Mouse (Mus musculus) gonadal fat pad, adult 2 months (tissue): ENCODE measurements at regions not wholly inside any gene's neighbourhood (a gene's known extent, or its start where the extent isn't known, plus 50 kb on each side); places are given as distances from the start of the nearest gene placed in this dataset.
A peak's percentile ranks its signal among the peaks of the same experiment; 100 is the strongest.
"Not testable (repeated sequence)": the region's sequence is repeated elsewhere in the genome, so short reads cannot be mapped to it uniquely, and the experiment has no call there.

Experiments
- DNase-seq: peaks from one replicate; pipeline ENCODE4 v3.0.0-alpha.2; 2012; ENCODE audit warnings: low read depth

DNA sequence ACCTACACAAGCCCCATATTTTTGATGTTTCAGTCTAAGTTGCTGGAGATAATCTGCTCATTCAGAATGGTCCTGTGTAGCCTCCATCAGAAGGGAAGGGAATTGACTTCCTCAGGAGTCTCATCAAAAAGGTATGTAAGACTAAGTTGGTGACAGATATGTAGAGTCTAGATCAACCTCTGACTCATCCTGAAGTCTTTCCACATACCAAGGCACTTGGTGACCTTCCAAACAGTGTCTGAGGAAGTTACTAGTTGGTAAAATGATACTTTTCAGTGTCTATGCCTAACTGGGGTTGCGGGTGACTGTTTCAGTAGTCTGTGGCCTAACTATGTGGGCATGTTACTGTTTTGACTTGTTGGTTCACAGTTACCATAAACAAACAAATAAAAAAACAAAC, 133.0 kb upstream of the Plcb4 start:
- DNase-seq = no peak

DNA sequence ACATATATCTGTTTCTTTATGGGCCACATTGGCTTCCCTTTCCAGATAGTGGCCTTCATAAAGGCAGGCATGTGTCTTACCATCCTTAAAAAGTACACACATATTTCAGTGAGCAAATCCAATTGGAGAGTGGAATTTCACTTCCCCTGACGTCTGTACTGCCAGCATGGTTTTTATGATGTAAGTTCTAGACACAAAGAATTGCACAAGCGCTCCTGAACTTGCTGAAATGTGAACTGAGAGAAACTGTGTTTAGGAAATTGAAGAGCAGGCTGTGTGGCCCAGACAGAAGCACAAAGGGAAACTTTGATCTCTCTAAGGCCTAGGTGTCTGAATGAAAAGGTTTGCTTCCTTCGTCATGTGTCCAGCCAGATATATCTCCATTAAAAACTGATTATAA, 129.2 kb upstream of the Plcb4 start:
- DNase-seq = no peak

DNA sequence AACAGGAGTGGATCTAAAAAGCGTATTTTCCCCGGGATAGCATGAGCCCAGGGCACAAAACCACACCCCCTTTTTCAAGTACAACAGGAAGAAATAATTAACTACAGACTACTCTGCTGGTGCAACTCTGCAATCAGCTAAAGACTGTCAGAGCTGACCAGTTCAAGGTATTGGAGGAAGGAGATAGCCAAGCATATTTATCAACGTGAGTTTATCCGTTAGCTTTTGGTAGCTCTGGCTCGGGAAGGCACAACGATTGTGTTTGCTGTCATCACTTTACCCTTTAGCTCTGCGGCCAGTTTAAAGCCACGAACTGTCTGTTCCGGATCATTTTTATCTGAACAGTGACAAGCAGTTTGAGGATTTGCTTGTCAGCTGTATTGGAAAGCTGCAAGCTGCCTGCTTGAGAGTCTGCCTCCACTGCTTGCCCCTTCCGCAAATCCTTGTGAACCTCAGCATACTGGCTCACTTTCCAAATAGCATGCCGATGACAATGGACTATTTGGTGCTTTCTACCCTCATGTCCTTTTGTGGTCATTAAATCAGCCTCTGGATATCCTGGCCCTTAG, 122.4 kb upstream of the Plcb4 start:
- no peak for DNase-seq

DNA sequence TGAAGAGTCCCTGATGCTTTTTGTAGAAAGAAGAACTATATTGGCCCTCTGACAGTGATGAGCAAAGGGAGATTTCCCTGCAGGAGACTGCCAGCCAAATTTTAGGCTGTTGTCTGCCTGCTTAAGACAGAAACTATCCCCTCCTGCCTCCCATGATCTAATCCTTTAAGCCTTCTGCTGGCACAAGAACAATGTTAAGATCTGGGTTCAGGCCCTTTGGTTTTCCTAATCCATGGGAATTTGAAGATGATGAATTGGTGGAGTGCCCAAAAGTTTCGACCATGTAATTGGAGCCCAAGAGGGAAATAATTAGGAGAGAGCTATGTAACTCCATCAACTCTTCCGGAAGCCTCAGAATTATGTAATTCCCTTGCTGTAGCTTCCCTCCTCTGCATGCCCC, 120.8 kb upstream of the Plcb4 start:
- DNase-seq = no peak

DNA sequence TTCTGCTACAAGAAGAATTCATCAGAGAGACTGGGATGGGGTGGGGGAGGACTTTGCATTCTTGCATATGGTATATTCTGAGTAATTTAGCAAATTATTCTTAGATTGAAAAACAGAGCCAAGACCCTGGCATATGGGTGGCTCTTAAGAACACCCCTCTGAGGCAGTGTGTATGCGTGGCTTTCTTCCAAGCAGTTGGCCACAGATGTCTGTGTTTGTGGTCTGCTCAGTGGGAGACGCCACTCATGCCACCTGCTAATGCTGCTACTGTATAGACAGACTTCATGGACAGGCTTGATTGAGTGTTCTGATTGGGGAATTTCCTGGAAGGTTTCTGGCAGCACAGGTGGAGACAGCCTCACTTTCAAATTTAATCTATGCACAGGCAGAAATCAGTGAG, 117.8 kb upstream of the Plcb4 start:
- DNase-seq = no peak

DNA sequence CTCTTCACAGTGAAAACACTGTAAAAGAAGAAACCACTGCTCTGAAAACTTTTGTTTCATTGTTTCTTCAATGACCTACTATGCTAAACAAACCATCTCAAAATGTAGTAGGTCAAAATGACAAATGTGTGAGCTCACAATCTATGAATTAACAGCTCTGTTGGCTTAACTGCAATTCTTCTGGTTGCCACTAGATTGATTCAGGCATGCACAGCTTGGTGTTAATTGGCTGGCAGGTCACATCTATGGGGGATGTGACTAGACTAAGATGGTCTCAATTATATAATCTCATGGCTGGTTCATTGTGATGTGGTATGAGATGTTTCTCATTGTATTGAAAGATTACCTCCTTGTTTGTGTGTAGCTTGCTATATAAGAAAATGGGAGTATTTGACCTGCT, 116.9 kb upstream of the Plcb4 start:
- no peak for DNase-seq

DNA sequence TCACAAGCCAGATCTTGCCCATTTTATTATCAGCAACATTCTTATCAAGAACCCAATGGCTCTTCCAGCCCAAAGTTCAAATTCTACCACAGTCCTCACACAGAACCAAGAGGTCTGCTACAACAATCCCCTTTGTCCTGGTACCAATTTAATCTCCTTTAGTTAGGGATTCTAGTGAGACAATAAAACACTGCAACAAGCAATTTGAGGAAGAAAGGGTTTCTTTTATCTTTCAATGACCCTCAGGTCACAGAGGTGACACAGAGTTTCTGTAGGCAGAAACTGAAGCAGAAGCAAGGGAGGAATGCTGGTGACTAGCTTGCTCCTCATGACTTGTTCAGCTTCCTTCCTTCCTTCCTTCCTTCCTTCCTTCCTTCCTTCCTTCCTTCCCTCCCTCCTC, 113.9 kb upstream of the Plcb4 start:
- no peak for DNase-seq

DNA sequence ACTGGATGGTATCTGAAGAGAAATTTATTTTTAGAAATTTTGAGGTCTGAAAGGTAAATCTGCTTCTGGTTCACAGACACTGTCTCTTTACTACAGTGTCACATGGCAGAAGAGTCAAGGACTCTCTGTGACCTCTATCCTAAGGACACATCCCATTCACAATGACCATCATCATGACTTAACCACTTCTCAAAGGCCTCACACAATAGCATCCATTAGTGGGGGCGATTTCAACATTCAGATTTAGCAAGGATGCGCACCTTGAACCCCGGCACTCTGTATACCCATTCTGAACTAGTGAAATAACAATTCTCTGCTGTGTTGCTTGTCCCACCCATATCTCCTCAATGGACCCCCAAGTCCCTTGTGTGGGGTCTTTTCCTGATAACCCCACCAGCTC, 110.8 kb upstream of the Plcb4 start:
- no peak for DNase-seq

DNA sequence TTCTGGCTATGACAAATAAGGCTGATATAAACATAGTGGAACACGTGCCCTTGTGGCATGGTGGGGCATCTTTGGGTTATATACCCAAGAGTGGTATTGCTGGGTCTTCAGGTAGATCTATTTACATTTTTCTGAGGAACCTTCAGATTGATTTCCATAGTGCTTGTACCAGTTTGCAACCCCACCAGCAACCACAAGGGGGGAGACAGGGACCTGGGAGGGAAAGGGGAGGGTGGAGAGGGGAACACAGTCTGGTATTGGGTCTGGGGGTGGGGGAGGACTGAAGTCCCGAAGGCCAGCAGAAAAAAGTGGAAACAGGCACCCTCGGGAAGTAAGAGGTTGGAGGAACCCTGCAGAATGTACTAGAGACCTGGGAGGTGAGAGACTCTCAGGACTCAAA, 105.8 kb upstream of the Plcb4 start:
- DNase-seq = no peak

DNA sequence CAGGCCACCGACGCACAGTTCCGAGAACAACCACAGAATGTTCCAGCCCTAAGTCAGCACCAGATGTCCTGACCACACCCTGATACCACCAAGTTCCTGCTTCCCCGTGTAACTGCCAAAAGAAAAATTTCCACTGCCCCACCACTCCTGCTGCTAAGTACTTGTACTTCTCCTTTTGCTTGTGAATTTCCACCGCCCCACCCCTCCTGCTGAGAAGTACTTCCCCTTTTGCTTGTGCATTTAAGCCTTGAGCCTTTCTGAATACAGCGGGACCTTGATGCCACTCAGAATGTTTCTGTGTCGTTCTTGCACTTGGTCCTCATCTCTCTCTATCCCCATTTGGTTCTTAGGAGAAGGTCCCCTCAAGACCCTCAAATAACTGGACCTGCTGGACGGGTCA, 100.8 kb upstream of the Plcb4 start:
- not testable (repeated sequence) for DNase-seq

DNA sequence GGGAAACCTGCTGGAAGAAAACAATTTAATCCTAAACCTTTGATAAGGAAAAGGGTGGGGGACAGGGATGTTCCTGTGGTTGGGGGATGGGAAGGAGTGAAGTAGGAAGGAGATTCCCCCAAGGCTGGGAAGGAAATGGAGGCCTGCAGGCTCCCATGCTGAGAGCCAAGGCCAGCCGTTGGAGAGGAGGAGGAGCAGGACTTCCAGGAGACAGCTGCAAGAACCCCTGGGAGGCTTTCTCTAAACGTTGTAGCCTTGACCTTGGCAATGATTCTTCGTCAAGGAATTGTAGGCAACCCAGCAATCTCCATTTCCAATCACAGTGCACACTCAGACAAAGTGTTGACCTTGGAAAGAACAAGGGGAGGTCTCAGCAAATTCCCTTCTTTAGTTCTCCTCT, 99.5 kb upstream of the Plcb4 start:
- DNase-seq = no peak

DNA sequence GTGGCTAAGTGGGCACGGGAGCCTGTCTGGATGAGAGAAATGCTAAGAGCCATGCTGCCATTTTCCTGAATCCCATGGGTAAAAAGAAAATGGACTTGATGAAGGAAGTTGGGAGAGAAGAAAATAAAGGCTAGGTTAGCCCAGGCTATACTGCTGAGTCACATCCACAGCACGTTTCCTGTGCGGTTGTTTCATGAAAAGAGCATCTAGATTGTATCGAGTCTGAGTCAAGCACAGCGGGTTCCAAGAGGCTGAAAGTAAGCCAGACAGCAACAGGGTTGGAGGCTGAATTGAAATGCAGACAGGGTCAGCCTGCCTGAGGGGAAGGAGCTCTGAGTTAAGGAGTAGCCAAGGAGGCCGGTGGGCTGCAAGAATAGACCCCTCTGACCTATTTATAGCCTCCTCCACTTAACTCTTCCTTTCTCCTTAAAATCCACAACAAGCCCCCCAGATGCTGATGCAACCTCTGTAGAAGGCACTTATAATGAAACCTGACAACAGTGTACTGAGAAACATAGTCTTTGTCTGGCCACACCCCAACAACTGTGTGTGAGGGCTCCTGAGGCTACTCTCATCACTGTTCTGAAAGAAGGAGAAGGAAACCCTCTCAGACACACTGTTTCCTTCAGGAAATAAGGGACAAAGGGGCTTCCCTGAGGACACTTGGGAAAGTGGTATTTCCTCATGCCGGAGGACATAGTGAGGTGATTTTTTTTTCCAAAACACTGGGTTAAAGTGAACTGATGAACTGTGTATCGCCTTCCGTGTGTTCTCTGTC, 98.7 kb upstream of the Plcb4 start:
- no peak for DNase-seq

DNA sequence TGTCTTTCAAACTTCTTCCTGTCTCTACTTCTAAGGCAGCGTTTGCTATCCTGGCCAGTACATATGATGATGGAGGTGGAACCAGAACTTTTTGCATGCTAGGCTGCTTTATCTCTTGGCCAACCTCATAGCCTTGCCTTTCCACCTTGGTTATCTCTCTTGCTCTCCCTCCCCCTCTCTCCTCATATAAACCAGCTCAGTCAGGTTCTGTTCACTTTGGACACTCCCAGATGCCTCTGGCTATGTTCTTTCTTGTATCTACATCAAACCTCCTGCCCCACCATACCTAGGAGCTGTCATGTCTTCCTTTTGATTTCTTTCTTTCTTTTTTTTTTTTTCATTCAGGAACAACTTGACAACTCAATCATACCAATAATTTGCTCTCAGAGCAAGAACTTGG, 98.0 kb upstream of the Plcb4 start:
- no peak for DNase-seq

DNA sequence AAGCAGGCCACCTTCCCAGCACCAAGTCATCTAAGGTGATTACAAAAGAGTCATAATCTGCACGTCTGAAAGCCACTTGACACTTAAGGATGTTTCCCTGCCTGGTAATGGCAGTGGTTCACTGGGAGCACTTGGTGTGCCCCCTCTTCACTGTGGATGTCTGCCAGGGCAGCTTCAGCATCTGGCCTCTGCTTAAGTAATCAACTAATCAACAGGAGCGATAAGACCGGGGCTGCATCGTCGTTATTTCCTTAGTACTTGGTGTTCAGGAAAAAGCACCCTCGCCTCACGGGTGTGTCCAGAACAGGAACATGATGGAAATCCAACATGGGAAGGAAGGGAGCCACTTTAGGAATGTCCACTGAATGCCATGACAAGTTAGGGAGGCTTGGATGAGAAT, 97.1 kb upstream of the Plcb4 start:
- DNase-seq = no peak

DNA sequence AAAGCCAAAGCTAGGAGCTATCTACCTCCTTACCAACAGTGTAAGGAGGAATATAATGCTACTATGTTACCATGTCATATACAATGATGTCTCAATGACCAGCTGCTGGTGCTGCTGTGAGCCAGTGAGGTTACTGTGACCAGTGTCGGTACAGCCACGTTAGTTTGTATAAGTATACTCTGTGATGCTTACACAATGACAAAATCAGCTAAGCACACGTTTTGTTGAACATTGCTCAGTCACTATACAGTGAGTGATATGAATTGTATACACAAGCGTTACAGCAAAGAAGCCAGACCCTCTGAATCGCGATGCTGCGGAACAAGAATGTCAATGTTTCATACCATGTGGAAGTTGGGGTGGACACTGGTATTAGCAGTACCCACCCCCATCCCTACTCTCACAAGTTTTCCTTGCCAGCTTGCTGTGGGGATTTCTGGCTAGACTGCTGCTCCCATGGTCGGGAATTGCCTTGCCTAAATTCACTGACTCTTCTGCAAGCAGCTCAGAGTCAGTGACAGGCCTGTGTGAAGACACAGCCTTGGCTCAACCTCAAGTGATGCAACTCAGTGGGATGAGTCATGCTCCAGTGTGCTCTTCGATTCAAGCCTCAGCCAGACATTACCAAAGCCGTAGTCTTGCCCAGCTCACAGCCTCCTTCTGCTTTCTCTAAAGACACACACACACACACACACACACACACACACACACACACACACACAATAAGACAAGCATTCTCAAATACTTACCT, 96.5 kb upstream of the Plcb4 start:
- peak; percentile 94 for DNase-seq

DNA sequence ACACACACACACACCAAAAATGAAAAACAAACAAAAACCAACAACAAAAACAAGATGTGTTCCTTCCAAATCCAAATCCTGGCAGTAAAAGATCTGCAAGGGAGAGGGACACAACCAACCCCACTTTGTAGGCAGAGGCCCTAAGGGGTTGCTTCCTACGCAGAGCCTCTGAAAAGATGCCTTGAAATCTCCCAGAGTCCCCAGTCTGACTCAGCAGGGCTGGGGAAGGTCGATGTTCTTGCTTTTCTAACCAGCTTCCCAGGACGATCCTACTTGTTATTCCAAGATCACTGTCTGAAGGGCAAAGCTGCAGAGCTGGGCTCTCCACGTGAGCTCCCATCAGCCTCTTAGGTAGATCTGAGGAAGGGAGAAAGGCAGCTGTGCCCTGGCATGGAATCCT, 94.6 kb upstream of the Plcb4 start:
- no peak for DNase-seq

DNA sequence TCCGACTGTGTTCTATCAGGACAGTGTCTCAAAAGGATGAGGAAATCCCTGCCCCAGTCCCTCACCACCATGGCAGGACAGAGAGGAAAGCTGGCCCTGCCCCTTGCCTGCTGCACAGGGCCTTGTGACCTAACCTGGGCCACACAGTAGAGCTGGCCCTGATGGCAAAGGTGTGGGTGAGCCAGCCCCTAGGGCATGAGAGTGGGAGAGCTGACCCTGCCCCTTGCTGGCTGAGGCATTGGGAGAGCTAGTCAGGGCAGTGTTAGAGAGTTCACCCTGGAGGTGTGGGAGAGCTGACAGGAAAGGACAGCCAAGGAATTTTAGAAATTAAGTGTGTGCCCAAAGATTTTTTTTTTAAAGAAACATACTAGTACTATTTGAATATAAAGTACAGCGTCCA, 90.5 kb upstream of the Plcb4 start:
- peak; percentile 92 for DNase-seq

DNA sequence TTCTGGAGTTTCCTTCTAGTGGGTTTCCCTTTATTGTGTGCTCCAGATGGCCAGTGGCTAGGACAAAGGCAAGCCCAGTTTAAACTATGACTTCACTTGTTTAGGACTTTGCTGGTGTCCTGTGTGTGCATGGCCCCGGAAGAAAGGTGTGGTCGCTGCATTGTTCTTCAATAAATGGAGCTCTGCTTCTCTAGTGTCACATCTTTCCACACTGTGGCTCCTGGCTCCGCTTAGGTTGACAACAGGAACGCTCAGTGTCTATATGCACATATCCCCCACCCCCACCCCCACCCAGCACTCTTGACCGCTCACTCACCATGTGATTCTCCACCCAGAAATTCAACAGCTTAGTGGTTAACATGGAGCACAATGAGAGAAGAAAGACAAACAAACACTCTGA, 87.2 kb upstream of the Plcb4 start:
- no peak for DNase-seq

DNA sequence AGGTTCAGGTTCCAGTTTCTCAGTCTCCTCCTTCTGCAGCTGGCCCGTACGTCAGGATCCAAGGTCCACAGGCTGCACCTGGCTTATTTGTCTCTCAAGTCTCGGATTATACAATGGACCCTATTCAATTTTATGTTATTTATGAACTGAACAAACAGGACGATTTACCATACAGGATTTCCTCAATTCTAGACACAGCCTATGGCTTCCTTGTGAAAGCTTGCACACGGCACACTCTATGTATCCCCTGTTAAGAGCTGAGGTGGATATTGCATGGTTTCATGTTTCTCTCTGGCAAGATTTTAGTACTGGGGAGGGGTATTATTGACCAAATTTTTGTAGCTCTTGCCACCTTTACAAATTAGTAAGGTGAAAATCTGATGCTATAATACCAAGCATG, 81.6 kb upstream of the Plcb4 start:
- no peak for DNase-seq

DNA sequence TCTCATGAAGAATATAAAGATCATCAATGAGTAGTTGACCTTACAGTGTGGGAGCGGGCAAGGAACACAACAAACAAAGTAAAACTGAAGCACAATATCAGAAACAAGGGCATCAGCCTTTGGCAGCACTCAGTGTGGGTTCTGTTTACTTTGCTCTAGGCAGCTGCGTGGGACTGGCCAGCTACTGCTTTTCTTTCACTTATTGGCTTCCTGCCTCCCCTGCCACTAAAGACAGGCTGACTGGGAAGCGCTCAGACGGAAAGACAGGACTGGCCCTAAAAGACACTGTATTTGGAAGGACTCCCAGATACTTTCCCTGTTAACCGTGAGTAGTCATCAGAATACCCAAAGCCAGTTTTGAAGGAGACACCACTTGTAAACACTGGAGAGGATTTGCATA, 80.7 kb upstream of the Plcb4 start:
- DNase-seq = no peak

DNA sequence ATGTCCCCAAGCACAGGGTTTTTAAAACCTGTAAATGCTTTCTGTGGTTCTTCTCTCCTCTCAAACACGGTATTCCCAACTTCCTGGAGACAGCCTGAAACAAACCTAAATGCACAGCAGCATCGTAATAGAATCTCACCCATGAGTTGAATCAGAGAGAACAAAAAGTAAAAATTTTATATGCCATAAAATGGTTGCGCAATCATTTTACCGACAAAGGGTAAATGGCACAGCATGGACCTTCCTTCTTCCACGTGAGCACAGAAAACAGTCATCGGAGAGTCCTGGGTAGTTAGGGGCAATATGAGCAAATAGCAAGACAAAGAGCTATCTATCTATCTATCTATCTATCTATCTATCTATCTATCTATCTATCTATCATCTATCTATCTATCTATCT, 79.3 kb upstream of the Plcb4 start:
- DNase-seq = no peak

DNA sequence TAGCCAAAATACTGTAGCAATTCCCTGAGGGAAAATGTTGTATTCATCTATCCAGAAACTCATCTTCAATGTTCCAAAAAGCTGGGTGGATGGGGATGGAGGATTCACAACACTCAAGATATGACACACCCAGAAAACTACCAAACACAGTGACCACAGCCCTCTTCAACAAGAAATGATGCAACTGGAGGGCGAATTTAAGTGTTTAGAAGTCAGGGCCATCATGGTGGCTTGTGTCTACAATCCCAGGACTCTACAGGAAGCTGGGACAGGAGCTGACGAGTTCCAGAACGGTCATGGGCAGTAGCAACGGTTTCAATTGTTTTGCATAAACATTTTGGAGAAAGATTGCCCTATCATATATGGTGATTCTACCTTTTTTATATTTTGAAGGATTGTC, 78.8 kb upstream of the Plcb4 start:
- no peak for DNase-seq

DNA sequence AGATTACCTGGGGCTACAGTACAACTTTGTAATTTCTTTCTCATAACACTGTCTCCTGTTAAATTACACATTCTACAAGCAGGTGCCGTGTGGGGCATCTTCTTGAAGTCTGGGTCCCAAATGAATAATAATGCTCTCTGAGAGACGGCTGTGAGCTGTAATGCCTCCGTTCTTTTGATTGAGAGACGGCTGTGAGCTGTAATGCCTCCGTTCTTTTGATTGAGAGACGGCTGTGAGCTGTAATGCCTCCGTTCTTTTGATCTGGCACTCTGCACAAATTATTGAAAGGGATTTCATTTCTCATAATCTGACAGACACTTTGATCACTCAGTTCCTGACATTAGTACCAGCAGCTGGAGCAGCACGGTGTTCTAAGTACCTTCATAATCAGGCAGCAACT, 76.5 kb upstream of the Plcb4 start:
- DNase-seq = no peak
